Mouse (Mus musculus): ENCODE data around the gene Sipa1l2. TPM values are rescaled to one million over a fixed set of nuclear protein-coding genes. Genes with fewer than 3 reads are reported as not detected.

Sipa1l2 gene
- 6.5 TPM for polyA plus RNA-seq (2012; fragmentation: generic; extraction: Trizol)
- long read RNA-seq, experiment 1, partial matches to known transcripts: 1 of 1 reads
- long read RNA-seq, experiment 1, other reads (novel, unspliced or antisense): 0 of 1 reads
- long read RNA-seq, experiment 2, partial matches to known transcripts: 4 of 5 reads
- long read RNA-seq, experiment 2, other reads (novel, unspliced or antisense): 1 of 5 reads

DNA sequence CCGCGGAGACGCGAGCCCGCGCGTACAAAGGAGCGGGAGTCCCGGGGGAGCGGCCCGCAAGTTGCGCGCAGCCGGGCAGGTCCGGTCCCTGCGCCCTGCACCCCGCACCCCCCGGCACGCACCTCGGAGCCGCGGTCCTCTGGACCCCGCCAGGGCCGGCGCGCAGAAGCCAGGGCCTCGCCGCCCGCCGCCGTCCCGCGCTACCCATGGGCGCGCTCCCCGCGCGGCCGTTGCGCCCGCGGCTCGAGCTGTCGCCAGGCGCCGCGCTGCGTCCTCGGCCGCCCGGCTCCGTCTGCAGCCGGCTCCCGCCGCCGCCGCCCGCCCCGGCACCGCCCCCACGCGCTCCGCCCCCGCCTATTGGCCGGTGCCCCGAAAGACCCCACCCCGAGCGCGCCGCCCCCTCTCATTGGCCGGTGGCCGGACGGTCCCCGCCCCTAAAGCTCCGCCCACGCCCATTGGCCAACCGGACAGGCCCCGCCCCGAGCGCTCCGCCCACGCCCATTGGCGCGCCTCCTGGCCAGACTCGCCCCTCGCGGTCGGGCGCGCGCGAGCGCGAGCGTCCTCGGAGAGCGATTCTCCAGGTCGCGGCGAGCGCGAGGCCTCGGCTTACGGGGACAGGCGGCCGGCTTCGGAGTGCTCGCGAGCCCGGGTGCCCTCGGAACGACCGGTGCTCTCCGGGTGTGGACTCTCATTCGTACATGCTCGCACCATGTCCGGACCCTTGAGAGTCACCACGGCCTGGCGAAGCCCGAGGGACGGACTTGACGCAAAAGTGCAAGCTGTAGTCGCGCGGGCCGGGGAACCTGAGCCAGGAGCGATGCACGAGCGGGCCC lies at the start of gene Sipa1l2:
TSS of gene Sipa1l2 (minus strand) at position 276 of the 833 bp plus-strand sequence.
- TF ChIP-seq CTCF (IDR thresholded peaks at IDR 0.05; ENCODE audit: control insufficient read depth, insufficient read depth, insufficient read length) (no peak), USF1 (IDR thresholded peaks at IDR 0.05; ENCODE audit: low read depth) (no peak), MYOG (IDR thresholded peaks at IDR 0.05; ENCODE audit: control insufficient read depth, extremely low read depth, insufficient read length) (no peak), MAX (IDR thresholded peaks at IDR 0.05) (no peak)
- peak within 1 kb of the TSS; percentile 46 for H3K4me3 ChIP-seq (ENCODE audit: insufficient read depth, poor library complexity, severe bottlenecking)
- no peaks in the 10 kb centered on the region for H3K36me3 ChIP-seq (ENCODE audit: control insufficient read depth, insufficient read depth)
- no peaks in the 10 kb centered on the region for H3K27me3 ChIP-seq (ENCODE audit: control insufficient read depth, insufficient read depth, insufficient read length)
- peaks cover 2% of the 10 kb centered on the region for H3K79me3 ChIP-seq (ENCODE audit: low read depth)
- peaks cover 5% of the 10 kb centered on the region for H3K79me2 ChIP-seq (ENCODE audit: control insufficient read depth, insufficient read depth)
- peak within 1 kb of the TSS; percentile 82 for H3ac ChIP-seq (ENCODE audit: control insufficient read depth, insufficient read length, low read depth)

DNA sequence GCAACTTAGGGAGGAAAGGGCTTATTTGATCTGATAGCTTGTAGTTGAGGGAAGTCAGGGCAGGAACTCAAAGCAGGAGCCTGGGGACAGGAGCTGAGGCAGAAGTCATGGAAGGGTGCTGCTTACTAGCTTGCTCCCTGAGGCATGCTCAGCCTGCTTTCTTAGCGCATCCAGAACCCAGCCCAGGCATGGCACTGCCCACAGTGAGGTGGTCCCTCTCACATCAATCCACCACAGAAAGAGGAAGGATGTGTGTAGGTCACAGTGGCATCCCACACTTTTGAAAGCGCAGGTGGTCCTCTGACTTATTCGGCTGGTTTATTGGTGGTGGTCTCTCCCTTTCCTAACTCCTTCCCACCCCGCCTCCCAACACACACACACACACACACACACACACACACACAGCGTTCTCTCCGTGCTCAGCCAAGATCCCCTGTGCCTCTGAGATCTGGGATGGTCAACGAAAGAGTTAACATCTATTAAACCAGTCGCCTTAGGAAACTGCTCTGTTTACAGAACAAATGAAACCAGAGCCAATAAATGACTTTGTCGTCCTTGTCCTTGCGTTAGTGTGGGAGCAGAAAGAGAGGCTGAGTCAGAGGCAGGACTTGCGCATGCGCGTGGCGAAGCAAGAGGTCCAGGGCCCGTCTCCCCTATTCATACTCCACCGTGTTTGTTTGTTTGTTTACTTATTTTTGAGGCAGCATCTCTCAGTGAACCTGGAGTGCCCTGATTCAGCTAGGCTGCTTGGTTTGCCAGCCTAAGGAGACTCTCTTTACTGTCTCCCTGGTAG lies 49.1 kb upstream of the Sipa1l2 start:
- TF ChIP-seq USF1 (IDR thresholded peaks at IDR 0.05; ENCODE audit: low read depth) (no peak), MYOD1 (IDR thresholded peaks at IDR 0.05; ENCODE audit: control insufficient read depth, insufficient read length, low read depth) (no peak), CTCF (IDR thresholded peaks at IDR 0.05; ENCODE audit: control insufficient read depth, insufficient read depth, insufficient read length) (no peak)
- no peaks in the 10 kb centered on the region for H3K27me3 ChIP-seq (ENCODE audit: control insufficient read depth, insufficient read depth, insufficient read length)
- H3K36me3 ChIP-seq (ENCODE audit: control insufficient read depth, insufficient read depth): no peaks in the 10 kb centered on the region
- no peaks in the 10 kb centered on the region for H3K79me3 ChIP-seq (ENCODE audit: low read depth)
- H3K79me2 ChIP-seq (ENCODE audit: control insufficient read depth, insufficient read depth): no peaks in the 10 kb centered on the region
- H3K4me3 ChIP-seq (ENCODE audit: insufficient read depth, poor library complexity, severe bottlenecking): no peak overlapping the region
- peak overlapping the region; percentile 24 for H3ac ChIP-seq (ENCODE audit: control insufficient read depth, insufficient read length, low read depth)

DNA sequence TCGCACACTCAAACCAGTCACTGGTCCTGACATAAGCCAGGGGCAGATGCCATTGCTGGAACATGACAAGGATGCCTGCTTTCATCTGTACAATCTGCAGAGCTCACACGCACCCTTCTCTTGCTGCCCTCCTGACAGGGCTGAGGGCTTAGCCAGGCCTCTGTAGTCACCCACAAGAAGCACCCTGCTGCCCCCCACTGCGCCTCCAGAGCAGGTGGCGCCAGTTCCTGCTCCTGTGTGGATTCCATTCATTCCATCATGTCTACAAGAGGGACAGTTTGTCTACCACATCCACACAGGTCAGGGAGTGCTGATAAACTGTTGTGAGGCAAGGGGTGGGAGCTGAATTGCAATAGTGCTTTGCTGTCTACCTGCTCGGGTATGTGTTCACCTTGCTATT lies 47.3 kb upstream of the Sipa1l2 start:
- Histone ChIP-seq H3ac (ENCODE audit: control insufficient read depth, insufficient read length, low read depth) (no peak overlapping the region), H3K27me3 (ENCODE audit: control insufficient read depth, insufficient read depth, insufficient read length) (no peaks in the 10 kb centered on the region), H3K4me3 (ENCODE audit: insufficient read depth, poor library complexity, severe bottlenecking) (no peak overlapping the region), H3K36me3 (ENCODE audit: control insufficient read depth, insufficient read depth) (no peaks in the 10 kb centered on the region), H3K79me2 (ENCODE audit: control insufficient read depth, insufficient read depth) (no peaks in the 10 kb centered on the region), H3K79me3 (ENCODE audit: low read depth) (no peaks in the 10 kb centered on the region)
- TF ChIP-seq MAX (IDR thresholded peaks at IDR 0.05) (no peak), CTCF (IDR thresholded peaks at IDR 0.05; ENCODE audit: control insufficient read depth, insufficient read depth, insufficient read length) (no peak), FOSL1 (IDR thresholded peaks at IDR 0.05; ENCODE audit: insufficient read depth, low read length, poor library complexity, severe bottlenecking) (no peak), MYOD1 (IDR thresholded peaks at IDR 0.05; ENCODE audit: control insufficient read depth, insufficient read length, low read depth) (no peak)

DNA sequence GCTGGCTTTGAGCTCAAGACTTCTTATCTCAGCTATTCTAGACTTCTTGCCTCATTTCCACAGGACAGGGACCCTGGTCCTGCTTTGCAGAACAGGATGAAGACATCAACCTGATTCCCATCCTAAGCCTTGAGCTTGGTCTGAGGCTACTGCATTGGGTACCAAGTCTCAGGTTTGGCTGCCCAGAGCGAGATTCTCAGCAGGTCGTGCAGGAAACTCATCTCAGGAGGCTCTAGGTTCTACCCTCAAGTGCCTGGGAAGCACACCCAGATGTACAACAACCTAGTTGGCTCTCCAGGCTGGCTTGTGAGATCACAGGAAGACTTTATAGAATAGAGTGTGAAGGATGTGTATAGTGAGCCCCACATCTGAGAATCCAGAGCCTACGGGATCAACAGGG lies 46.4 kb upstream of the Sipa1l2 start:
- Histone ChIP-seq H3K4me3 (ENCODE audit: insufficient read depth, poor library complexity, severe bottlenecking) (no peak overlapping the region), H3K79me3 (ENCODE audit: low read depth) (no peaks in the 10 kb centered on the region), H3K36me3 (ENCODE audit: control insufficient read depth, insufficient read depth) (no peaks in the 10 kb centered on the region), H3K79me2 (ENCODE audit: control insufficient read depth, insufficient read depth) (no peaks in the 10 kb centered on the region), H3K27me3 (ENCODE audit: control insufficient read depth, insufficient read depth, insufficient read length) (no peaks in the 10 kb centered on the region), H3ac (ENCODE audit: control insufficient read depth, insufficient read length, low read depth) (no peak overlapping the region)
- TF ChIP-seq CTCF (IDR thresholded peaks at IDR 0.05; ENCODE audit: control insufficient read depth, insufficient read depth, insufficient read length): no peak
- no peak for TF ChIP-seq CEBPB (IDR thresholded peaks at IDR 0.05; ENCODE audit: low read depth)
- no peak for TF ChIP-seq MAX (IDR thresholded peaks at IDR 0.05)
- TF ChIP-seq USF1 (IDR thresholded peaks at IDR 0.05; ENCODE audit: low read depth): no peak

DNA sequence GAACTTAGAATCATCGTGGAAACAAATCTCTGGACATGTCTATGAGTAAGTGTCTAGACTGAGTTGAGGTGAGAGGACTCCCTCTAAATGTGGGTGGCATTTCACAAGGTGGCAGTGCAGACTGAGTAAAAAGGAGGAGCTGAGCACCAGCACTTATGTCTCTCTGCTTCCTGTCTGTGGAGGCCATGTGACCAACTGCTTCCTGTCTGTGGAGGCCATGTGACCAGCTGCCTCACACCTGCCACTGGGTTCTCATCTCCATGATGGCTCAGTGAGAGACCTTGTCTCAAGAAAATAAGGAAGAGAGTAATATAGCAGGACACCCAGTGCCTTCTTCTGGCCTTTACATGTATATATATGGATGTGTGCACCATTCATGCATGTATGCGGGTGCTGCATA lies 43.9 kb upstream of the Sipa1l2 start:
- no peaks in the 10 kb centered on the region for H3K36me3 ChIP-seq (ENCODE audit: control insufficient read depth, insufficient read depth)
- no peak overlapping the region for H3ac ChIP-seq (ENCODE audit: control insufficient read depth, insufficient read length, low read depth)
- TF ChIP-seq USF1 (IDR thresholded peaks at IDR 0.05; ENCODE audit: low read depth) (peak; percentile 47), CTCF (IDR thresholded peaks at IDR 0.05; ENCODE audit: control insufficient read depth, insufficient read depth, insufficient read length) (no peak)
- no peaks in the 10 kb centered on the region for H3K27me3 ChIP-seq (ENCODE audit: control insufficient read depth, insufficient read depth, insufficient read length)
- no peaks in the 10 kb centered on the region for H3K79me2 ChIP-seq (ENCODE audit: control insufficient read depth, insufficient read depth)
- H3K79me3 ChIP-seq (ENCODE audit: low read depth): no peaks in the 10 kb centered on the region
- no peak overlapping the region for H3K4me3 ChIP-seq (ENCODE audit: insufficient read depth, poor library complexity, severe bottlenecking)
